Mouse (Mus musculus): ENCODE measurements around the gene Tfr2.
A peak's percentile ranks its signal among the peaks of the same experiment; 100 is the strongest.

Gene Tfr2

GRCm38 (mm10) chr5:137628498-137629305, 59.1 kb downstream of the Tfr2 start, which contains the start of the genes Fbxo24, Lrch4 and Gm20605:
Fbxo24 (minus strand) TSS chr5:137629002.
Lrch4 (plus strand) TSS chr5:137629121.
Gm20605 (plus strand) TSS chr5:137629175.
- peak; percentile 99 to 100 for DNase-seq

- peak in 1 of 2 experiments; percentile 73 for DNase-seq
Measured at GRCm38 (mm10) chr5:137629306-137629721, 59.7 kb downstream of the Tfr2 start.

DNA sequence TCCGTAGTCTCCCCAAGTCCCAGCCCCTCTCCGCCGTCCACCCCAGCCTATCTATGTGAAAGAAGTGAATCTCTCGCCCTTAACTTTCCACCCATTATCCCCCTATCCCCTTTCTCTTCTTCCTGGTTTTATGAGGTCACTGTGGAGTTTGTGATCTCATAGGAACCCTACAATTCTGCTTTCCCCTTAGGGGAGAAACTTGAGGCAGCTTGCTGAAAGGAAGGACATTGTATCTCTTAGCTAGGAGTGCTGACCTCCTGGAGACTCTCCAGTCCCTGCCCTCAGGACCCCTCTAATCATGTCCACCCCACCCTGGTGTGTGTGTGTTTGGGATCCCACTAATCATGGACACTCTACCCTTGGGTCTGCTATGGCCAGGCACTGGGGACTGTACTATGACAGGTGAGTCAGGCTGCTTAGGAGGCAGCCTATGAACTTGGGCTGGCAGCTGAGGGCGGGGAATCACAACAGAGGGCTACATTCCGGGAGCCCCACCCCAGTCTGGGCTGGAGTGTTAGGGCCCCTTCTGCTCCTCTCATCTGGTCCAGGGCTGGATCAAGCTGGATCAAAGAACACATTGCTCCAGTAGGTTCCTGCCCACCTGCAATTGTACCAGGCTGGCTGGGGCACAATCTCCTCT, 60.4 kb downstream of the Tfr2 start:
- no peak for DNase-seq

GRCm38 (mm10) chr5:137630602-137631001, 61.0 kb downstream of the Tfr2 start:
- no peak for DNase-seq

GRCm38 (mm10) chr5:137631171-137631570, 61.5 kb downstream of the Tfr2 start:
- DNase-seq, result no peak

DNA sequence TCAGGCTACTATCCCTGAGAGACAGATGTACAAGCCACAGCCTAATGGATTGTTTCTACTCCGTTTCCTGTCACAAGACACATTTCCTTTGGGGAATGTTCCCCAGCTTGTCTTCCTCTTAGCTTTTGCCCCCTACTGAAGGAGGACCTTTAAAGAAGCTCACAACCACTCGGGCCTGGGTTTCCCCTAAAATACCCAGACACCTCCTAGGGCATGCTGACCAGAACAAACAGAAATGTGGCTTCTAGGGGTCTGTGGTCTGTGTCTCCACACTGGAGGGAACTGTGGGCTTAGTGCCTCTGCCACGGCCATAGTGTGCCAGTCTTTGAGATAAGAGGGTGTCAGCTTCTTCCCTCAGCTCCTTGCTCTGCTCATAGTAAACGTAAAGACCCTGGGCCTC, 62.0 kb downstream of the Tfr2 start:
- no peak for DNase-seq

GRCm38 (mm10) chr5:137633397-137634084, 63.9 kb downstream of the Tfr2 start:
- DNase-seq, result no peak

Measured in cerebellum, postnatal 14 days (tissue).